Mouse (Mus musculus): Measurements from ENCODE around the gene Kif3a. TPM values are rescaled to one million over a fixed set of nuclear protein-coding genes. Genes with fewer than 3 reads are reported as not detected.
"Not testable (repeated sequence)": the region's sequence is repeated elsewhere in the genome, so short reads cannot be mapped to it uniquely, and the experiment has no call there.

Gene Kif3a
- polyA plus RNA-seq, 1 experiment: 14.3 TPM

GRCm38 (mm10) chr11:53543021-53543420 is 24.2 kb upstream of the Kif3a start:
- no peak for DNase-seq (ENCODE audit: low spot score)

- DNase-seq (ENCODE audit: low spot score): no peak
Measured at GRCm38 (mm10) chr11:53546271-53546670, 20.9 kb upstream of the Kif3a start.

GRCm38 (mm10) chr11:53547566-53547965 is 19.6 kb upstream of the Kif3a start:
- no peak for DNase-seq (ENCODE audit: low spot score)

GRCm38 (mm10) chr11:53548036-53548605 is 19.1 kb upstream of the Kif3a start:
- DNase-seq (ENCODE audit: low spot score): no peak

GRCm38 (mm10) chr11:53550714-53551113 is 16.5 kb upstream of the Kif3a start:
- no peak for DNase-seq (ENCODE audit: low spot score)

DNA sequence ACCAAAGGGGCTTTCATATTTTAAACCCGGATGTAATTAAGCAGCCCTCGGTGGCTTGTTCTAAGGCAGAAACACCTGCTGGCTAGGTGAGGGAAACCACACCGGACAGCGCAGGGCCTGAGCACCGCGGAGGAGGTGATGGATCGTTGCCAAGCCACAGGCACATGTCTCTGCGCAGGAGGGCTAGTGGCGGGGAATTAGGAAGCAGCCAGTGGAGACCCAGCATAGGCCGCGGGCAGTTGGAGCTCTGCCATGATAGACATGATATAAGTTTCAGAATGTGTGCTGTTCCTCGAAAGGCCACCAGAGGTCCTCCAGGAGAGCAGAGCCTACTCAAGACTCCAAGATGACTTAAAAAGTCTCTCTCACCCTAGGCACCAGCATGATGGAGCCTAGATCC is 15.4 kb upstream of the Kif3a start:
- DNase-seq (ENCODE audit: low spot score): no peak

- DNase-seq (ENCODE audit: low spot score): not testable (repeated sequence)
Measured at GRCm38 (mm10) chr11:53556529-53556928, 10.7 kb upstream of the Kif3a start.

- not testable (repeated sequence) for DNase-seq (ENCODE audit: low spot score)
Measured at GRCm38 (mm10) chr11:53557992-53558391, 9.2 kb upstream of the Kif3a start.

DNA sequence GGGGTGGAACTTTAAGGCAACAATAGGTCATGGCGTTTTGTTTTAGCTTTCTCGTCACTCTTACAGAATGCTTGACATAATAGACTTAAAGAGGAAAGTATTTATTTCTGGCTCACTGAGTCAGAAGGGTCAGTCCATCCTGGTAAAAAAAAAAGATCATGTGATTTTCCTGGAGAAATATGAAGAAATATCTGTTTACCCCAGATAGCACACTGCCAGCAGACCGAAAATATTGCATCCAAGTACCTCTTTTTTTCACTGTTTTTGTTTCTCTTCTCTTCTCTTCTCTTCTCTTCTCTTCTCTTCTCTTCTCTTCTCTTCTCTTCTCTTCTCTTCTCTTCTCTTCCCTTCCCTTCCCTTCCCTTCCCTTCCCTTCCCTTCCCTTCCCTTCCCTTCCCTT is 7.2 kb upstream of the Kif3a start:
- DNase-seq (ENCODE audit: low spot score): not testable (repeated sequence)

DNA sequence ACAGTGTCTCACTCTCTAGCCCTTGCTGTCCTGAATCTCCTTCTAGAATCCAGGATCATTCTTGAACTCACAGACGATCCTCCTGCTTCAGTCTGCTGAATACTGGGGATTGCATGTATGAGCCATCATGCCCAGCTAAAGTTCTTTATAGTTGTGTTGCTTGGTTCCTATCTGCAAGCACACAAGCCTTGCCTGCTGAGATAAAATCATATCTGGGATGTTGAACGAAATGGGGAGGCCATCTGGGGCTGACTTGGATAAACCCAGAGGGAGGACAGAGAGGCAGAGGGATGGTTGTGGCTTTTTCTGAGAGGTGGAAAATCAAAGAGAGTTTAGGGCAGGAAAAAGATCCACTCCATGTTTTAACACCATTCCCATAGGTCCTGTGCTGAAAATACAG is 5.2 kb upstream of the Kif3a start:
- no peak for DNase-seq (ENCODE audit: low spot score)

GRCm38 (mm10) chr11:53566646-53567045 is 533 bp upstream of the Kif3a start:
- DNase-seq (ENCODE audit: low spot score): no peak

- no peak for DNase-seq (ENCODE audit: low spot score)
Measured at GRCm38 (mm10) chr11:53580562-53580961, 13.4 kb downstream of the Kif3a start.

GRCm38 (mm10) chr11:53583151-53583550 is 16.0 kb downstream of the Kif3a start:
- no peak for DNase-seq (ENCODE audit: low spot score)

DNA sequence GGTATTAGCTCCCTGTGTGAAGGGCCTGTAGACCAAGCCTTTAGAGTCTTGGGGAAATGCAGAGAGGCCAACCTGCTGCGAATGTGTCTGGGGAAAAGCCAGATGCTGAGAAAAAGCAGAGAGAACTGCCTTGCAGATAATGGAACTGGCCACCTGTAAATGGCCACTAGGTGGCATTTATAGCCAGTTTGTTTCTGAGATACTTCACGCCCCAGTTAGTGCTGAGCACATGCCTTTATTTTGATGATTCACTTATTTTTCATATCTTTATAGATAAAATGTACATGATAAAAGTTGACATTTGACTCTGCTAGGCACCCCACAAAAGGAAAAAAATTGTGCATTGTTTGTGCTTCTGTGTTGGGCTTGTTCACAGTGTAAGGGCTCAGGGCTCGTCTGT is 17.7 kb downstream of the Kif3a start:
- DNase-seq (ENCODE audit: low spot score): no peak

DNA sequence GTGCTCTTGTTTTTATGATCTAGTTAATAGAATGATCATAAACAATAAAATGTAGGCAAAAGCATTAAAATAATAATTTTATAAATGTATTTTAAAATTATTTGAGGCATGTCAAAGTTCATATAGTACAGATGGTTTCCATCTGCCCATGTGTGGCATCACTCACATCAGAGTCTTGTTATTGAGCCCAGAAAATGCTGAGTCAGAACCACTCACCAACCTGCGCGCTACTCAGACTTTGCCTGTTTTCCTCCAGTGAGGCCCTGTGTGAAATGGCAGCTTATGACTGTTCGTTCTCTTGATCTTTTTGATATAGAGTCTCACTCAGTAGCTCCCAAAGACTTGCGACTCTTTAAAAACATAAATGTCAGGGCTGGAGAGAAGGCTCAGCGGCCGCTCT is 18.3 kb downstream of the Kif3a start:
- no peak for DNase-seq (ENCODE audit: low spot score)

DNA sequence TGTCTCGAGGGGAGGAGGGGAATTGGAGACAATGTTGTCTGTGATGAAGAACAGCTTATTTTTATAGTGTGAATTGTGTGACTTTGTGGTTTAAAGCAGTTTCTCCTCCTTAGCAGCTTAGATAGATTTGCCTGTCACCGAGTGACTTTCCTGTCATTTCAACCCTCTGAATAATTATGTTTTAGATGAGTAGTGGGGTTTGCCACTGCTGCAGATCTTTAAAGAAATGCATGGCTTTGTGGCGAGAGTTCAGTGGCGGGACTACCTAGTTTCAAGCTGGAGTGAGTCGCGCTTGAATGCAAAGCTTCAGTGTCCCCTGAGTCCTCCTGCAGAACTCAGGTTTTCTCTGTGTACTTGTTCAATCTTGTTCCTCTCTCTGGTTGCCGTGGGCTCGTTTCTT is 21.1 kb downstream of the Kif3a start:
- DNase-seq (ENCODE audit: low spot score): no peak

DNA sequence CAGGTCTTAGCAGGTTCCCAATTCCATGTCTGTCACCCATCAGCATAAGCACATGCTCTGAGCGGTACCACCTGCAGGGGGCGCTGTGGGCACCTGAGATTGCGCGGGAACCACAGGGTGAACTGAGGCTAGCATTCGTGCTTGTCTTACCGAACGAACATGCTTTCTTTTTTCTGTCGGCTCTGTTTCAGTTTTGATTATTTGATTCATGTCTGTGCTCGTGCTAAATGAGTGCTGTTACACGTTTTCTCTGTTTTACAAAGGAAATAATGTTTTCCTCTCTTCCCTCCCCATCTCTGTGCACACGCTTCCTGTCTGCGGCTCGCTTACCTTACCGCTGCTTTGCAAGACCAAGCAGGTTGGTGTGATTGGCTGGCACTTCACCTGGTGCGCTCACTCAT is 23.2 kb downstream of the Kif3a start:
- DNase-seq (ENCODE audit: low spot score): no peak

DNA sequence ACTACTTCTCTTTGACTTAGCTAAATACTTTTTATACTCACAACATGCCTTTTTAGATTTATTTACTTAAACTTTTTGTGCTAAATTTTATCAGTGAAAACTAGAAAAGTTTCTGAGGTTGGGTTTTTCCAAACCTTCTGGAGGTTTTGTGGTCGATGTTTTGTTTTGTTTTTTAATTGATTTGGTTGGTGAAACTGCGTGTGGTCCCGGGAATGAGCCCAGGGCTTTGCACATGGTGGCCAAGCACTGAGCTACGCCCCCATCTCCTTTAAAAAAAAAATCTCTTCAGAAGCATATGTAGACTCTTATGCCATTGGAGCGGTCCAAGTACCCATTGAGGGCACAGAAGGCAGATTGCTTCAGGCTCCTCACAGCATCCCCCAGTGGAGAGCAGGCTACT is 23.9 kb downstream of the Kif3a start:
- no peak for DNase-seq (ENCODE audit: low spot score)

GRCm38 (mm10) chr11:53604983-53605382 is 37.8 kb downstream of the Kif3a start:
- no peak for DNase-seq (ENCODE audit: low spot score)

GRCm38 (mm10) chr11:53605609-53606008 is 38.4 kb downstream of the Kif3a start:
- DNase-seq (ENCODE audit: low spot score): no peak

DNA sequence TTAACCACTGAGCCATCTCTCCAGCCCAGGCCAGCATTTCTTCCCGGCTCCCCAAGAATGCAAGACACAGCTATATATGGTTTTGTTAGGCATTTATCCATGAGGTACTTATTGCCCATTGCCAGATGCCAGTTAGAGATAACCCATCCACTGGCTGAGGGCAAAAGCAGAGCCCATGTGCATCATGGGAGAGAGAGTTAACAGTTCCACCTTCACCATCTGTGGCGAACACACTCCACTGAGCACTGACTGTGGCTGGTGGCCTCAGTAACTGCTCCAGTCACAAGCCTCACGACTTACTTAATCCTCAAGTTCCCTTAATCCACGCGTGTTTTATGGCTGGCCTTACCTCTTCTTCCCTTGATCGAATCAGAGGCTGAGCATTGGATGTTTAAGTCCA is 42.1 kb downstream of the Kif3a start:
- DNase-seq (ENCODE audit: low spot score): no peak

- no peak for DNase-seq (ENCODE audit: low spot score)
Measured at GRCm38 (mm10) chr11:53609672-53610071, 42.5 kb downstream of the Kif3a start.

DNA sequence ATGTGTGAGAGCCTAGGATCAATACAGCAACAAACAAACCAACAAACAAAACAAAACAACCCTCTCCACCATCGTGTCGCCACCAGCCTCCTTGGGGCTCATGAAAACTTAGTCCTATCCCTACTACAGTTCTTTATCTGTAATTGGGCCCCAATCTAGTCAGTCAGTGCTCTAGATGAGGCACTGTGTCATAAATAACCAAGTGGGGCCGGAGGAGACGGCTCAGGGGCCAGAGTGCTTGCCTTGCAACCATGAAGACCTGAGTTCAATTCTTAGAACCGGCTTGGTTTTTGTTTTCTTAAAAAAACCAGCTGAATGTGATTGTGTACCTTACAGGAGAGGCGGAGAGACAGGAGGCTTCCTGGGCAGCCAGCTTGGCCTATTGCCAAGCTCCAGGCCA is 48.0 kb downstream of the Kif3a start:
- DNase-seq (ENCODE audit: low spot score): no peak

DNA sequence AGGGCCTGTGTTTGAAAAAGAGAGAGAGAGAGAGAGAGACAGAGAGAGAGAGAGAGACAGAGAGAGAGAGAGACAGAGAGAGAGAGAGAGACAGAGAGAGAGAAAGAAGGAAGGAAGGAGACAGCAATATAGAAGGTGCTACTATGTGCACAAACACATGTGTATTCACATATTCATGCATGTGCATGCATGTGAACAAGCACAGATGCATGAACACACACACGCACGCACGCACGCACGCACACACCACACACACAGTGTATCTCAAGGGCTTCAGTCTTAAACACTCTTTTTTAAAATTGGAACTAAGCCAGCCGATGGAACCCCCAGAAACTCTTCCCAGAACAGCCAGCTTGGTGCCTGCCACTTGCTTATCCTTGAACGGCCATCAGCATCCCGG is 48.4 kb downstream of the Kif3a start:
- no peak for DNase-seq (ENCODE audit: low spot score)
